Mouse (Mus musculus) T-helper 2 cell (primary cell): Measurements from ENCODE around the gene Ahnak.

Source experiments
- in situ Hi-C: fragments of 300-600 bp; cut with MboI, MseI; formaldehyde crosslinking; loops from one replicate; pipeline ENCODE4 v1.15.1; 2025; ENCODE audit warnings: high pct_unique_total_duplicates

Ahnak gene

DNA sequence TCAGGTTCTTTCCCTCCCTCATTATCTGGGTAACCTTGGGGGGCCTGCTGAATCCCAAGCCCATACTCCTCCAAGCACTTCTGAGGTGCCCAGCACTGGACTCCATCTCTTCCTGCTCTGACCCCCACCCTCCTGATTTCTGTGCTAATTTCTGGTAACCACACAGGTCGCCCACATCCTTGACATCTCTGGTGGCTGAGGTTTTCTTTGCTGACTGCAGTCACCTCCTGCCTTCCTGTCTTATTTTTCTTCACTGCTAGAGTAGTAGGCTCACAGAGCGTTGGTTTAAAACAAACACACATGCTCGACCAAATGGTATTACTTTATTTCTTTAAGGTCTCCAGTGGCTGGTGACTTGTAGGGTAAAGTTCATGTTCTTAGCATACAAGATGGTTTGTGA lies 49.1 kb downstream of the Ahnak start:
- in situ Hi-C loops = no loop called here

DNA sequence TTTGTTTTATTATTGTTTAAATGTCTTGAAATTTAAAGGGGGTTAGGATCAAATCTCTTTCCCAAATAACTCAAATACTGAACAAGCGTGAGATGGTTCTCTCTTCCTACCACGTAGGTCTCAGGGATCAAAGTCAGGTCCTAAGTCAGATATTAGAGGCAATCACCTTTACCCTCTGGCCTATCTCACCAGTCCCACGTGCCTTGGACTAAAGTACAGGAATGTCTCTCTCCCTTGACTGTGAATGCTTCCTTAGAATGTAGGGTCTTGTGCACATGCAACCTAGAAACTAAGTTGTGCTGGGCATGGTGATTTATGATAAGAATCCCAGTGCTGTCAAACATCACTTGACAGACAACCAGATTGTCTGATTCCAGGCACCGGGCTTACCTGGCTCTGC lies 50.2 kb downstream of the Ahnak start:
- in situ Hi-C loops = no loop called here

DNA sequence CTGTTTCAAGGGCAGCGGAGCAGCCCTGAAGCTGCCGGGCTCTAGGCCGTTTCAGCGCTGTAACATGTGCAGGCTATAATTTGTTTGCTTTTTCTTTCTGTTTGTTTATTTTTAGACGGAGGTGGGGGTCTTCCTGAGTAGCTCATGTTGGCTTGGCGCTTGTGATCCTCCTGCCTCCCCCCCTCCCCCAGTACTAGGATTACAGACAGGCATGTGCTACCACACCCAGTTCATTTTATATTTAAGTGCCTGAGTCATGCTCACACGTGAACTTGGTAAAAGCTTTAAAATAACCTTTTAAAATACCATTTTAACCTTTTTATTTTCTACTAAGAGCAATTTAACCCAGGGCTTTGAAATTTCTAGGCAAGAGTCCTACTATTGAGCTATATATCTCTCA lies 50.8 kb downstream of the Ahnak start:
- in situ Hi-C loops = no loop called here

DNA sequence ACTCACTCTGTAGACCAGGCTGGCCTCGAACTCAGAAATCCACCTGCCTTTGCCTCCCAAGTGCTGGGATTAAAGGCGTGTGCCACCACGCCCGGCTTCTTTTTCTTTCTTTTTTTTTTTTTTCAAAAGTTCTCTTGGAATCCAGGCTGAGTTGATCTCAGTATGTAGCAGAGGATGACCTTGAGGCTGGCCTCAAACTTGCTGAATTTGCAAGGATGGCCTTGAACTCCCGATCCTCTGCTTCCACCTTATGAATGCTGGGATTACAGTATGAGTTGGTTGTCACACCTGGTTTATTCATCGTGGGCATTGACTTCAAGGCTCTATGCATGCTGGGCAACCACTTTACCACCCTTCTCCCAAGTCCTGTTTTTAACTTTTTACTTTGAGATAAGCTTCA lies 51.6 kb downstream of the Ahnak start:
- in situ Hi-C loops = no loop called here

DNA sequence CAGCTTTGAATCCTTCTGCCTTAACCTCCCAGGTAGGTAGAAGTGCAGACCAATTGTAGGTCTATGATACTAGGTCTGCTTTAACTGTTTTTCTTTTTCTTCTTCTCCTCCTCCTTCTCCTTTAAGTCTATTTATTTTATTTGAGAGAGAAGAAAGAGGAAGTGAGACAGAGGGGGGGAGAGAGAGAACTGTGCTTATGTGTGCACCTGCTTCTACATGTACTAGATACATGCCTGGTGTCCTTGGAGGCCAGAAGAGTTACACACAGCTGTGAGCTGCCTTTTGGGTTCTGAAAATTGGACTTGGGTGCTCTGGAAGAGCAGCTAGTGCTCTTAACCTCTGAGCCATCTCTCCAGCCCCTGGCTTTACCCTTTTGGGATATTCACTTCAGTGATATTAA lies 52.0 kb downstream of the Ahnak start:
- in situ Hi-C loops = no loop called here

DNA sequence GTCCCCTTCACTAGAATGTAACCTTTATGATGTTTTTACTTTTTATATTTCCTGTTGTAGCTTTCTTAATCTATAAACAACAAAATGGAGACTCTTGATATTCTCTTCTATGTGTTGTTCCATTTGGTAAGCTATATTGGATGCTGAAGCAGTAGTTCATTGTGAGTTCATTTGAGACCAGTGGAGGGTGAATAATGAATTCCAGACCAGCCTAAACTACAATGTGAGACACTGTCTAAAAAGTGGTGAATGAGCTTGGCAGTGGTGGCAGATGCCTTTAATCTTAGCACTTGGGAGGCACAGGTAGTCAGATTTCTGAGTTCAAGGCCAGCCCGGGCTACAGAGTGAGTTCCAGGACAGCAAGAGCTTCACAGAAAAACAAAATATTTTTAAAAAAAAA lies 54.0 kb downstream of the Ahnak start:
- in situ Hi-C loops = no loop called here

DNA sequence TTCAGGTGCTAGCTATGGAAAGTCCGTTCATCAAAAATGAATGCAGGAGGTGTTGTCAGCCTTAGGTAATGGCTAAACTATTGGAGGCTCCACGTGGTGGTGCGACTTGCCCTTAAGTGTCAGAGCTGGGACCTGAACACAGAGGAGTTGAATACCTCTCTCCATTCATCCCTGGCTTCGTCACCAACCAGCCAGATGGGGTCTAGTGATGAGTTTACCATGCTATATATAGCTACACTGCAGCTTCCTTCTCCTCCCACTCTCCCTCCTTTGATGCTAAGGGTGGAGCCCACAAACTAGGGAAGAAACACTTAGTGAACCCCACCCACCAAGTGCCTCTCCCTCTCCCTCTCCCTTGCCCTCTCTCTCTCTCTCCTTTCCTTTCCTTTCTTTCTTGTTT lies 55.2 kb downstream of the Ahnak start:
- in situ Hi-C loops = no loop called here

DNA sequence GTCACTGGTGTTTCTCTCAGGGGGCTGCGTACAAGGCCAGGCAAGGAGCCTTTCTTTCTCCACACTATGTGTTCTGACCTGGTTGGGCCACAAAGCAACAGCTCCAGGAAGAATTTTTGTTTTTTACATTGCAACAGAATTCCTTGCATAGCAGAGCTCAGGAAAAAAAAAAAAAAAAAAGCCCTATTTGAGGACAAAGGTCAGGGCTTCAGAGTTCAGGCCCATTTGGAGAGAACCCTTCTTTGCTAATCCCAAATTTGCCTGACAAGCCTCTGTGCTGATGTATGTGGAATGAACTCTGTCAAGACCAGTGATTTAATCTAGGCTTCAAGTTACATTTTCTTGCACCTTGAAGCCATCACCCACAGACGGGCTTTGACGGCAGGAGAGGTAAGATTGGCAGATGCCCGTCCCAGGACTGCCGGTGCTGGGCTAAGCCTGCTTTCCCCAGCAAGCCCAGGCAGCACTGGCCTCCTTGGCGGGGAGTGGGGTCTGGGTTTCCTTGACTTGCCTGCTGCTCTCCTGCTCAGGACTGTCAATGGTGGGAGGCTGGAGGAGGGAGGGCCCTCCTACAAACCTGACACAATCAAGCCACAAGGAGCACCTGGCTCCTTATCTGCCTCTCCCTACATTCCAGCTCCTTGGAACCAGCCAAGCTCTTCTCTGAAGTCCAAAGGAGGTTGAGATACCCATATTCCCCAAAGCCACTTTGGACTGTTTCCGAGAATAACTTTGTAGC lies 58.3 kb downstream of the Ahnak start:
- in situ Hi-C loops = no loop called here

DNA sequence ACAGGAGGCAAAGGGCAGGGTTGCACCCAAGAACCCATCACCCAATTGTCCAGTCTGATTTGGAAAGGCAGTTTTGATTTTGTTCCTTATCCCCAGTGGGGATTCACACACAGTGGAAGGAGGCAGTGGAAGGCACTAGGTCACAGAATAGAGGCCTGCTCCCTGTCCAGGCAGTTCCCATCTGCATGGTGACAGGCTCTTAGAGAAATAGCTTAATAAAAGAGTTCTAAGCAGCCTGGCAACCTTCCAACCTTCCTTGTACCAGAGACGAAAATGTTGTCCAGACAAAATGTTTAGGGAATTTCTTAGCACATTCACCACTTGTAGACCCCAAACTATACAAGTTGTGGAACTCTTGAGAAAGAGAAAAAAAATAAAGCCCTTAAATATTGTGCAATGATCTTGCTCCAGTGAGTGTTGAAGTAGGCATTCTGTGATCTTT lies 58.9 kb downstream of the Ahnak start:
- in situ Hi-C loops = no loop called here

DNA sequence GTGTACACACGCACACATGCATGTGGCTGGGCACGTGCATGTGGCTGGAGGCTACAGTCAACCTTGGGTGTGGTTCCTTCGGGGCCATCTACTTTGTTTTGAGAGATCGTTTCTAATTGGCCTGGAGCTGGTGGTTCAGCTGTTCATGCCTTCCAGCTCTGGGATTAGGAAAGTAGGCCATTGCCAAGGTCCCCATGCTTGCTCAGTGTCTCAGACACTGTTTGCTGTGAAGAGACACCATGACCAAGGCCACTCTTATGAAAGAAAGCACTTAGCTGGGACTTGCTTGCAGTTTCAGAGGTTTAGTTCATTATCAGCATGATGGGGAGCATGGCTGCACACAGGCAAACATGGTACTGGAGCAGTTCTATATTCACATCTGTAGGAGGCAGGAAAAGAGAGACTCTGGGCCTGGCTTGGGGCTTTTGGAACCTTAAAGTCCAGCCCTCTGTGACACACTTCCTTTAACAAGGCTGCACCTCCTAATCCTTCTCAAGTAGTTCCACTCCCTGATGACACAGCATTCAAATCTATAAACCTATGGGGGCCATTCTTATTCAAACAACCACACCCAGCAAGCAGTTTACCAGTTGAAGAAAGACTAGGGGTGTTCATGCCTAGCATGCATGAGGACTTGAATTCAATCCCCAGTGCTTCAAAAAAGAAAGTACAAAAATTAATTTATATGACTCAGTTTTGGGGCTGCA lies 60.0 kb downstream of the Ahnak start:
- in situ Hi-C loops = no loop called here

DNA sequence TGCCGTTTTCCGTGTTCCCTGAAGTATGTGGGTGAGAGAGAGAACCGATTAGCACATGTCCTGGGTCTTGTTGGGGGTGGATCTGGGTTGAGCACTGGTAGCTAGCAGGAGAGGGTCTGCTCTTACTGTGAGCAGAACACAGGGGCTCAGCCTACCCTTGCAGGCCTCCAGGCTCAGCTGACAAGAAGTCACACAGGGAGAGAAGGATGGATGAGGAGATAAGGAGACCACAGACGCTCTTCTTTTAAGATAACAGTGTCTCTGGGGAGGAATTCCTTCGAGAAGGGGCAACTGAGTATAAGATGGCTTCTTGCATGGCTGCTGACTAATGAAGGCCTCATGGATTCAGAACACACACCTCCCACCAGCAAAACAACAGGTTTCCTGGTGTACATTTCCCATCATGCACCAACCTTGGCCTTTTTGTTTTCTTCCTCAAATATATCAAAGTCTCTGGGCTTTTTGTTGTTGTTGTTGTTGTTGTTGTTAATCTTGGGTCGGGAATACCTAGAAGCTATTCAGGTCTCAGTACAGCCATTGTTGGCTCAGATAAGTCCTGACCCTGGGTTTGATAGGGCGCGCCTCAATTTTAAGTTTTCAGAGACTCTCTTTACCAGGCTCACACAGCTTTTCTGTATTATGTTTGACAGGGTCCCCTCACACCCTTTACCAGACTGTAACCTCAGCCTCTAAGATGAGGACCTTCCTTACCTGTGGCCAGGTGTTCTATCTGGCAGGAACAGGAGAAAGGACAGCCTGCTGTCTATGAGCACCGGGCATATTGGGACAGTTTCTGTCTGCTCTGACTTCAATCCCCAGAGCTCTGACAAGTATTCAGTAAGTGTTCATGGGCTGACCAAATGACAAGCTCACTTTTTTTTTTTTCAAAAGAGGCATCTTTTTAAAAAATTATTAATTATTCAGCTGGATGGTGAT lies 61.5 kb downstream of the Ahnak start:
- in situ Hi-C loops = loop anchor here (5.0 kb wide), 1 partner anchor 58 kb away; no protein-coding TSS in a partner anchor

DNA sequence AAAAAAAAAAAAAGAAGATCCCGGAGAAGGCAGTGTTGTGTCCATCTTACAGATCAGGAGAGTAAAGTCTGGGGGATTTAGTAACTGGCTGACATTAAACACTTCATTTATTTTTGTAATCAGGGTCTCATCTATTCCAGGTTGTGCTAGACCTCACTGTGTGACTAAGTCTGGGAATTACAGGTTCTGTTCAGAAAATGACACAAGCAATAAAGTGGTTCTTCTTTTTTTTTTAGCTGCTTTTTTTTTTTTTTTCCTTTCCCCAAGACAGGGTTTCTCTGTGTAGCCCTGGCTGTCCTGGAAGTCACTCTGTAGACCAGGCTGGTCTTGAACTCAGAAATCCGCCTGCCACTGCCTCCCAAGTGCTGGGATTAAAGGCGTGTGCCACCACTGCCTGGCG lies 62.9 kb downstream of the Ahnak start:
- in situ Hi-C loops = loop anchor here (5.0 kb wide), 1 partner anchor 60 kb away; no protein-coding TSS in a partner anchor

DNA sequence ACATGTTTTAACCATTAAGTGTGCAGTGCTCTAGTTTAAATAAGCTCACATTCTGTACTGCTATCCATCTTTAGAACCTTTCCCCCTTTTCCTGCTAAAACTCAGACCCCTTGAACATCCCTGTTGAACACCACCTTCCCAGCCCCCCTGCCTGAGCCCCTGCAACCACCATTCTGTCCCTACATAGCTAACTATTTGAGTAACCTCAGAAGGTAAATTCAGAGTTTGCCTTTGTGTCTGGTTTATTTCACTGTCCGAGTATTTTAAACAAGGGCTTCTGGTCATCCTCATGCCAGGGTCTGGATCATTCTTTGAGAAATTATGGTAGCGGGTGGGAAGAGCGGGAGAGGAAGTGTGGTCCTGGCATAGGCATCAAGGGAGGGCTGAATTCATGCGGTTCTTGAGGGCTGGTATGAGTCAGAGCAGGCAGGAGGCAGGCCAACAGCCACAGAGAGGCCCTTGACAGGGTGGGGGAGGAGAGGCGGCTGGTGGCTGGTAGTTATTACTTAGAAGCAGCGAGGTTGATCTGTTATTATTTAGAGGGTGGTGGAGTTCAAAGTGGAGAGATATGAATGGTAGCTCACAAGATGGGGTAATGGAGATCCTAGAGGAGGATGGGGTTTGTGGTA lies 63.8 kb downstream of the Ahnak start:
- in situ Hi-C loops = loop anchor here (5.0 kb wide), 1 partner anchor 61 kb away; no protein-coding TSS in a partner anchor

DNA sequence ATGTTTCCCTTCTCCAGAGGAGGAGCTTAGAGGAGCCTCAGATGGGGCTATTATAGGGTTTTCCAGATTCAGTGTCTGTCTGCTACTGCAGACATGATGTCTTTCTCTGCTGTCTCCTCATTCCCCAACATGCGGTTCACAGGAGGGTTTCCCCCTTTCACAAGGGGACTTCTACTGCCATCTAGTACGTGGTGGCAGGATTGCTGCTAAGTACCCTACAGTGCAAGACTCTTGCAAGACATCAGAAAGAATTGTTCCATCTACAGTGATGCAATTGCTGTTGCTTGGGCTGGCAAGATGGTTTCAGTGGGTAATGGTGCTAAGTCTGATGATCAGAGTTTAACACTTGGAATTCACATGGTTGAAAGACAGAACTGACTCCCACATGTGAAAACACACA lies 66.1 kb downstream of the Ahnak start:
- in situ Hi-C loops = no loop called here

DNA sequence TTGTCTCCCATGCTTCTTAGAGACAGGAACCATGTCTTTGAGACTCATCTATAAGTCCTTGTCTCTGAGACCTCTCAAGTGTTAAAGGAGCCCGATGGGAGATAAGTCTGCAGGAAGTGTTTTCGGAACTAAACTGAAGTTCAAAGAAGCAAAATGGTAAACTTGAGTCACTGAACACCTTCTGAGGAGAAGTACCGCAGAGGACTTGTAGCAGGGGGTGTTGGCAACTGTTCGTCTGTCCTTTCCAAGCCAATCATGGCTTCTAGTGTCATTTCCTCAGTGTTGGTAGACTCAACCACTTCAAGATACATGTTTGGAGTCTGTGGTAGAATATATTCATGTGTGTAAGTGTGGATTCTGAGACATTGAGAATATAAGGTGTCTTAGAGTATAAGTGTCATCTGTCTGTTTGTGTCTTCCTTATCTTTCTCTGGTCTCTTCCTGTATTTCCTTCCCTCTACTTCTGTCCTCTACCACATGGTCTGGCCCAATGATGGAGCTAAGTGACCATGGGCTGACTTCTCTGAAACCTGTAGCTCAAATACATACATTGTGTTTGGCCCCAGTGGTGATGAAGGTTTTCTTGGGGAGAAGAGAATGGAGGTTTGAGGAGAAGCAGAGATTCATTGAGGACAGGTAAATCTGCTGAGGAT lies 66.7 kb downstream of the Ahnak start:
- in situ Hi-C loops = no loop called here

DNA sequence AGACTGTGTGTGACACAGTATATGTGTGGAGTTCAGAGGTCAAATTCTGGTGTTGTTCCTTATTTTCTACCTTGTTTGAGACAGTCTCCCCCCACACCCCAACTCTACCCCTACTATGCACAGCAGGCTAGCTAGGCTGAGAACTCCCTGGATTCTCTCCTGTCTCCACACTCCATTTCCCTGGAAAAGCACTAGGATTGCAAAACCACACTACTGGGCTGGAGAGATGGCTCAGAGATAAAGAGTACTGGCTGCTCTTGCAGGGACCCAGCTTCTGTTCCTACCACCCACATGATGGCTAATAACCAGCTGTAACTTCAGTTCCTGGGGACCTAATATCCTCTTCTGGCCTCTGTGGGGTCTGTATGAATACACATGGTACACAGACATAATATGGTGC lies 68.6 kb downstream of the Ahnak start:
- in situ Hi-C loops = no loop called here

DNA sequence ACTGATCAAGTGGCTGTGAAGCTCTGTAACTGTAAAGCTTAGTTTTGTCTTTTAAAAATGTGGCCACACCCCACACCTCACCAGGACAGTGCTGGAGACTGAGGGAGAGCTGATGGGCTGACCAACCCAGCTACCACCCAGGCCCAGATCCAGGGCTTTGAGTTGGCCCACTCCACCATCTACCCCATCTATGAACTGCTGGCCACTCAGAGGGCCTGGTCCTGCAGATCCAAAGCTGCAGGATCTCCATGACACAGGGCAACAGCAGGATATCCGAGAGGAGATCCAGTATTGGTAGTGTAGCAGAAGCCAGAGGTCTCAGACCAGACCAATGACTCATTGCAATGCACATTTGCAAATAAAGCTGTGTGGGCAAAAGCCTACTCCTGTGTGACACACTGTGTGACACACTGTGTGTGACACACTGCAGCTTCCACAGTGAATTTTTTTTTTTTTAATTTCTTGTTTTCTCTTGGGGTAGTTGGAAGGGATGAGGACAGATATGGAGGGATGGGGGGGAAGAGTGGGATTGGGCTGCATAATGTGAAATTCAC lies 69.3 kb downstream of the Ahnak start:
- in situ Hi-C loops = no loop called here

DNA sequence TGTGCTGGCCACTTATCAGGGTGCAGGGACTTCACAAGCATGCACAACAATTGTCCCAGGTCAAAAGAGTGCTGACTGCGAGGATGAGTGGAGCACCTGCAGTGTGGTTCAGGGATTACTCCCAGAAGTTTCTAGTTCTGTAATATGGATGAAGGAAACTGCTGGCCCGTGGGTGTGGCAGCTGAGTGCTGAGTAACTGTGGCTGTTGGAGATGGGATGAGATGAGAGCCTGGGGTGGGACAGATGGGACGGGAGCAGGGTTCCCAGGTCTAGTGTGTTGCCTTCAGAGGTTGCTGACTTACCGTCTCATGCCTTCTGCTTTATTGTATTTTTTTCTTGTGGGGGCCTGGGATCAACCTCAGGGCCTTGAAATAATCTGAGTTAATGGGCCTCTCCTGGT lies 69.9 kb downstream of the Ahnak start:
- in situ Hi-C loops = no loop called here

DNA sequence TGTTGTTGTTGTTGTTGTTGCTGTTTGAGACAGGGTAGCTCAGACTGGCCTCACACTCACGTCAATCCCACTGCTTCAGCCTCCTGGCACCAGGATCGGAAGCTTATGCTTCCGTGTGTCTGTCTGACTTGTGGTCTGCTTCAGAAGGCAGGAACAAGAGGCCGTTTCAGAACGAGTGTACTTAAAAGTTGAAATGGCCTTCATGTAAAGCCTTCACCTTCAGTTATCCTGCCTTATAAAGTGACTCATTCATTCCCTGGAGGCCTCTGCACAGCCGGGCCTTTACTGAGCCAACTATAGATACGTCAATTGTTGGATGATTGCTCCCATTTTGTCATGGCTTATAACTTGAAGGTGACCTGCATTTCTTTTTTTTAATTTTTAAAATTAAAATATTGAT lies 70.3 kb downstream of the Ahnak start:
- in situ Hi-C loops = no loop called here

DNA sequence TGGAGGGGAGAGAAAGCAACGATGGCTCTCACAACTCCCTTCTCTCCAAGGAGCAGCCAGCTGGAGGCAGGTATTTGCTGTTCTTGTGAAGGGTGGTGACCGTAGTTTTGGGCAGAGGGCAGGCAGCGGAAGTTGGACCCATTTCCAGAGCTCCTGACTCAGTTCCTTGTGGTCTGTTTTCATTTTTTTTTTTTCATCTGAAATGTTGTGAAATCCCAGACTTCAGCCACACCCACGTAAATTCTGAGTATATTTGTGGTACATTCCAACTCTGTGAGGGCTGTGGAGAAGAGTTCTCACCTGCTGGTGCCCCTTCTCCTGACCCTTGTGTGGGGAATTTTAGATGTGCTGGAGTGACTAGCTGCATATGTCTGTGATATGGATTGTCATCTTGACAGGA lies 71.0 kb downstream of the Ahnak start:
- in situ Hi-C loops = no loop called here
